8 mouse cellular contexts compared by ENCODE assay signal in genomic region chr12:51690893-51691844, GRCm38 (mm10). TPM values are rescaled to one million over a fixed set of nuclear protein-coding genes. Genes with fewer than 3 reads are reported as not detected.
DNase-seq lines count a peak whose midpoint lies in the region; ATAC-seq and TF ChIP-seq lines count a peak whose summit lies in the region.

TSS of gene Ap4s1 (plus strand) at chr12:51691033.

- peak; percentile 59 for DNase-seq in ES-CJ7 (ENCODE audit: low read depth, low spot score)
- peak; percentile 82 for DNase-seq in cerebellum, adult 11-12 months
- peak; percentile 58 for DNase-seq in heart, postnatal 25 days (ENCODE audit: low spot score)
- peak; percentile 46 to 69 for DNase-seq in layer of hippocampus, adult 8-10 months (ENCODE audit: low spot score in 2 of 2)
- DNase-seq in thymus, adult 18-20 months: peak; percentile 61 to 62

- no peak for TF ChIP-seq CTCF in olfactory bulb, adult 2 months (IDR thresholded peaks at IDR 0.05; ENCODE audit: insufficient read depth, low read depth, low read length)

- no peaks in the 10 kb centered on the region for H3K27me3 ChIP-seq in forebrain, embryonic 16.5 days (replicated peaks; ENCODE audit: control insufficient read depth, insufficient read depth, low read length)
- H3K27me3 ChIP-seq in lung, embryonic 15.5 days: no peaks in the 10 kb centered on the region

- no peaks in the 10 kb centered on the region for H3K36me3 ChIP-seq in forebrain, embryonic 16.5 days (ENCODE audit: control insufficient read depth, insufficient read depth)
- H3K36me3 ChIP-seq in lung, embryonic 15.5 days: no peaks in the 10 kb centered on the region

- H3K4me1 ChIP-seq in forebrain, embryonic 16.5 days (replicated peaks; ENCODE audit: control insufficient read depth, insufficient read depth, low read length): peaks cover 11% of the 10 kb centered on the region
- H3K4me1 ChIP-seq in lung, embryonic 15.5 days: peaks cover 23% of the 10 kb centered on the region
- H3K4me1 ChIP-seq in olfactory bulb, adult 2 months (ENCODE audit: control insufficient read depth, insufficient read depth, low read length): peaks cover 8% of the 10 kb centered on the region; the same call in 1 of the 2 replicates

- H3K27ac ChIP-seq in forebrain, embryonic 16.5 days (ENCODE audit: low read length): peak within 1 kb of the TSS; percentile 99
- peak within 1 kb of the TSS; percentile 100 for H3K27ac ChIP-seq in lung, embryonic 15.5 days
- peak within 1 kb of the TSS; percentile 100 for H3K27ac ChIP-seq in olfactory bulb, adult 2 months (ENCODE audit: insufficient read depth, low read depth, low read length)

- intact Hi-C loops in heart, postnatal 25 days (cut with DNase I): loop anchor here (5.0 kb wide), 1 partner anchor 36 kb away; no protein-coding TSS in a partner anchor

- no peak; the same call in 1 of the 2 replicates for TF ChIP-seq POLR2A in olfactory bulb, adult 2 months (IDR thresholded peaks at IDR 0.05; ENCODE audit: insufficient read depth, low read depth, low read length)

- peak within 1 kb of the TSS; percentile 90 for H3K4me3 ChIP-seq in forebrain, embryonic 16.5 days (replicated peaks; ENCODE audit: low read length)
- peak within 1 kb of the TSS; percentile 98 for H3K4me3 ChIP-seq in lung, embryonic 15.5 days
- H3K4me3 ChIP-seq in olfactory bulb, adult 2 months (ENCODE audit: insufficient read depth, low read depth, low read length): peak within 1 kb of the TSS; percentile 100

- no peaks in the 10 kb centered on the region for H3K9me3 ChIP-seq in forebrain, embryonic 16.5 days (ENCODE audit: control insufficient read depth, low read length)
- H3K9me3 ChIP-seq in lung, embryonic 15.5 days: no peaks in the 10 kb centered on the region

- H3K9ac ChIP-seq in forebrain, embryonic 16.5 days (replicated peaks; ENCODE audit: low read depth, low read length): peak within 1 kb of the TSS; percentile 100
- H3K9ac ChIP-seq in lung, embryonic 15.5 days: peak within 1 kb of the TSS; percentile 97

- ATAC-seq in forebrain, embryonic 16.5 days: peak; percentile 68
- ATAC-seq in lung, embryonic 15.5 days (ENCODE audit: borderline replicate concordance, extremely low read depth, low FRiP score, low TSS enrichment): peak; percentile 71

- H3K4me2 ChIP-seq in forebrain, embryonic 16.5 days (ENCODE audit: low read length): peak within 1 kb of the TSS; percentile 72
- peak within 1 kb of the TSS; percentile 63 for H3K4me2 ChIP-seq in lung, embryonic 15.5 days

- WGBS in forebrain, embryonic 16.5 days: 1% methylated on average over 90 of the region's 108 CpGs
- under 1% methylated on average over 85 of the region's 108 CpGs for WGBS in lung, embryonic 15.5 days
- WGBS in olfactory bulb, adult 2 months: under 1% methylated on average over 108 of the region's 108 CpGs

RNA-seq across cellular contexts. Expression of gene Ap4s1, which starts in this region (rescaled TPM):
- 37.7 and 39.4 TPM in 2 replicates for polyA plus RNA-seq in forebrain, embryonic 16.5 days (2015; fragmentation: Nextera tagmentation; extraction: Ambion mirVana)
- total RNA-seq in heart, postnatal 25 days (2021): 10 to 100 TPM; 48.8 to 55.6 TPM
- total RNA-seq in layer of hippocampus, adult 8-10 months (2022): 10 to 100 TPM; 45.5 to 50.6 (median 49.5) TPM
- 34.8 and 39.1 TPM in 2 replicates for polyA plus RNA-seq in lung, embryonic 15.5 days (2015; fragmentation: Nextera tagmentation; extraction: Ambion mirVana)
- polyA plus RNA-seq in olfactory bulb, adult 2 months (2012; ENCODE audit: insufficient read depth, insufficient read length, low replicate concordance, missing spikeins): not detected in 2 replicates

Comparison
In these comparisons a context has a peak if more than half of its experiments do, and no peak if none do; other contexts are left out.
1. Peak in every context shown above with its lines: DNase-seq, ATAC-seq, H3K4me3 ChIP-seq and H3K27ac ChIP-seq.